ENCODE assay signal across 38 mouse cellular contexts in genomic region chr16:19732896-19733295, GRCm38 (mm10). TPM values are rescaled to one million over a fixed set of nuclear protein-coding genes. Genes with fewer than 3 reads are reported as not detected.
DNase-seq lines count a peak whose midpoint lies in the region; ATAC-seq and TF ChIP-seq lines count a peak whose summit lies in the region.
"Had no signal": no experiment of that assay in that cellular context is flagged by ENCODE, and none has a peak within 500 bp of the region (broad histone marks: within the 10 kb centered on the region; RNA-seq: fewer than 3 reads in every experiment).

No protein-coding gene starts in this region.

- no peak for TF ChIP-seq RAD21 in CH12.LX (IDR thresholded peaks at IDR 0.05; ENCODE audit: low read depth, low read length)

- H3K4me1 ChIP-seq in CH12.LX (ENCODE audit: control insufficient read depth in 1 of 2, insufficient read depth in 2 of 2), result peaks cover 0 to 8% of the 10 kb centered on the region in 2 experiments; a peak in 2 of 4 replicates
- no peaks in the 10 kb centered on the region for H3K4me1 ChIP-seq in intestine, embryonic 16.5 days (ENCODE audit: control insufficient read depth, insufficient read depth, low read length)
- H3K4me1 ChIP-seq: embryonic facial prominence, embryonic 10.5 days; embryonic facial prominence, embryonic 15.5 days; forebrain, embryonic 13.5 days; heart, embryonic 10.5 days; heart, embryonic 15.5 days; hindbrain, embryonic 12.5 days; limb, embryonic 13.5 days; lung, embryonic 15.5 days; midbrain, embryonic 10.5 days; midbrain, embryonic 15.5 days; neural tube, embryonic 12.5 days had no signal

- no peak overlapping the region for H3K4me3 ChIP-seq in CH12.LX (replicated peaks in 1 of 3; ENCODE audit: low read depth in 2 of 3, low read length in 2 of 3, poor library complexity in 1 of 3)
- no peak overlapping the region for H3K4me3 ChIP-seq in intestine, embryonic 16.5 days (ENCODE audit: low read length)
- H3K4me3 ChIP-seq: embryonic facial prominence, embryonic 10.5 days; embryonic facial prominence, embryonic 15.5 days; forebrain, embryonic 13.5 days; heart, embryonic 10.5 days; heart, embryonic 15.5 days; hindbrain, embryonic 12.5 days; limb, embryonic 13.5 days; lung, embryonic 15.5 days; midbrain, embryonic 10.5 days; midbrain, embryonic 15.5 days; myocyte; neural tube, embryonic 12.5 days had no signal

- no peaks in the 10 kb centered on the region for H3K79me2 ChIP-seq in CH12.LX (replicated peaks; ENCODE audit: control insufficient read depth, extremely low read depth, insufficient read depth, poor library complexity, severe bottlenecking)

- ATAC-seq in granulocyte monocyte progenitor cell, adult 5-6 weeks (replicated peaks; ENCODE audit: poor library complexity, severe bottlenecking), result peak; percentile 95
- peak; percentile 97 for ATAC-seq in neutrophil, adult 5-6 weeks (ENCODE audit: extremely low read depth, insufficient number of reproducible peaks, low FRiP score, poor library complexity, severe bottlenecking)
- no peak for ATAC-seq in intestine, embryonic 16.5 days
- ATAC-seq: forebrain, embryonic 13.5 days; hindbrain, postnatal 0 days; intestine, postnatal 0 days; midbrain, embryonic 15.5 days had no signal

- H3K27ac ChIP-seq in CH12.LX (ENCODE audit: insufficient read depth, low read depth), result no peak overlapping the region
- no peak overlapping the region for H3K27ac ChIP-seq in intestine, embryonic 16.5 days (ENCODE audit: low read length)
- H3K27ac ChIP-seq: embryonic facial prominence, embryonic 10.5 days; embryonic facial prominence, embryonic 15.5 days; forebrain, embryonic 13.5 days; heart, embryonic 10.5 days; heart, embryonic 15.5 days; hindbrain, embryonic 12.5 days; hindbrain, postnatal 0 days; limb, embryonic 13.5 days; lung, embryonic 15.5 days; macrophage; midbrain, embryonic 10.5 days; midbrain, embryonic 15.5 days; neural tube, embryonic 12.5 days; stomach, postnatal 0 days had no signal

- dilution Hi-C loops in CH12.LX (cut with MboI; ENCODE audit: extremely low pct_ligation_motif_present, extremely low pct_unique_long_range_greater_than_20kb, low sequenced_read_pairs), result no loop called here

- no peaks in the 10 kb centered on the region for H3K9me3 ChIP-seq in CH12.LX (replicated peaks; ENCODE audit: low read length)
- no peaks in the 10 kb centered on the region for H3K9me3 ChIP-seq in intestine, embryonic 16.5 days (ENCODE audit: control insufficient read depth, low read length)
- H3K9me3 ChIP-seq: embryonic facial prominence, embryonic 10.5 days; embryonic facial prominence, embryonic 15.5 days; forebrain, embryonic 13.5 days; heart, embryonic 10.5 days; heart, embryonic 15.5 days; hindbrain, embryonic 12.5 days; limb, embryonic 13.5 days; lung, embryonic 15.5 days; midbrain, embryonic 10.5 days; midbrain, embryonic 15.5 days; neural tube, embryonic 12.5 days had no signal

- 75% methylated on average over 1 of the region's 1 CpGs for WGBS in intestine, embryonic 16.5 days

- H3K27me3 ChIP-seq in CH12.LX (replicated peaks), result no peaks in the 10 kb centered on the region
- H3K27me3 ChIP-seq in intestine, embryonic 16.5 days (replicated peaks; ENCODE audit: control insufficient read depth, insufficient read depth, low read length), result no peaks in the 10 kb centered on the region
- H3K27me3 ChIP-seq: embryonic facial prominence, embryonic 15.5 days; forebrain, embryonic 13.5 days; heart, embryonic 15.5 days; hindbrain, embryonic 12.5 days; limb, embryonic 13.5 days; lung, embryonic 15.5 days; midbrain, embryonic 15.5 days; neural tube, embryonic 12.5 days had no signal

- in situ Hi-C loops in CH12.LX (cut with MboI; ENCODE audit: low pct_ligation_motif_present, low pct_unique_long_range_greater_than_20kb, low sequenced_read_pairs), result loop anchor here (25.0 kb wide), 1 partner anchor 354 kb away; the partner anchor contains the start of gene Klhl24

- H3K4me2 ChIP-seq in CH12.LX (ENCODE audit: insufficient read depth, low read depth, poor library complexity, severe bottlenecking), result no peak overlapping the region
- H3K4me2 ChIP-seq in intestine, embryonic 16.5 days (ENCODE audit: low read depth, low read length), result no peak overlapping the region
- H3K4me2 ChIP-seq: embryonic facial prominence, embryonic 15.5 days; forebrain, embryonic 13.5 days; heart, embryonic 15.5 days; hindbrain, embryonic 12.5 days; limb, embryonic 13.5 days; liver, embryonic 11.5 days; lung, embryonic 15.5 days; midbrain, embryonic 15.5 days; neural tube, embryonic 12.5 days had no signal

- no peak overlapping the region for H3K9ac ChIP-seq in CH12.LX (ENCODE audit: insufficient read depth, low read depth)
- H3K9ac ChIP-seq in intestine, embryonic 16.5 days (ENCODE audit: low read depth, low read length), result no peak overlapping the region
- H3K9ac ChIP-seq: embryonic facial prominence, embryonic 15.5 days; forebrain, embryonic 13.5 days; heart, embryonic 15.5 days; hindbrain, embryonic 12.5 days; limb, embryonic 13.5 days; lung, embryonic 15.5 days; midbrain, embryonic 15.5 days; neural tube, embryonic 12.5 days had no signal

- DNase-seq in 416B (ENCODE audit: low read depth) (peak; percentile 51), CH12.LX (ENCODE audit: extremely low read depth) (peak; percentile 40)
- no peak for DNase-seq in kidney, postnatal 14 days
- DNase-seq in gastrocnemius, postnatal 25 days, result no peak
- DNase-seq: adrenal gland, postnatal 36 days; cerebellum, adult 18-20 months; cerebellum, postnatal 14 days; gastrocnemius, postnatal 10 days; heart, adult 11 months; kidney, postnatal 25 days; right cerebral cortex, postnatal 14 days; thymus, adult 18-20 months; thymus, postnatal 25 days had no signal

- no peak for TF ChIP-seq POLR2A in CH12.LX (IDR thresholded peaks at IDR 0.05; ENCODE audit: low read depth, low read length)

- TF ChIP-seq CTCF in CH12.LX (conservative IDR thresholded peaks at IDR 0.05 in 1 of 2, IDR thresholded peaks at IDR 0.05 in 1 of 2; ENCODE audit: low read depth in 2 of 2, low read length in 2 of 2), result no peak

- no peaks in the 10 kb centered on the region for H3K36me3 ChIP-seq in CH12.LX (replicated peaks in 1 of 2; ENCODE audit: control insufficient read depth in 1 of 2, insufficient read depth in 1 of 2, low read length in 1 of 2)
- no peaks in the 10 kb centered on the region for H3K36me3 ChIP-seq in intestine, embryonic 16.5 days (ENCODE audit: control insufficient read depth, insufficient read depth, low read length)
- H3K36me3 ChIP-seq: embryonic facial prominence, embryonic 10.5 days; embryonic facial prominence, embryonic 15.5 days; heart, embryonic 10.5 days; heart, embryonic 15.5 days; hindbrain, embryonic 12.5 days; limb, embryonic 13.5 days; lung, embryonic 15.5 days; midbrain, embryonic 10.5 days; midbrain, embryonic 15.5 days; neural tube, embryonic 12.5 days had no signal

- TF ChIP-seq EP300 in CH12.LX (IDR thresholded peaks at IDR 0.05; ENCODE audit: low read length), result no peak

TF ChIP-seq in CH12.LX, 34 proteins besides CTCF, POLR2A, EP300 and RAD21:
- TF ChIP-seq ZNF384 (IDR thresholded peaks at IDR 0.05; ENCODE audit: low read depth, low read length) (no peak), POLR2AphosphoS2 (IDR thresholded peaks at IDR 0.05; ENCODE audit: low read depth, low read length) (no peak), USF2 (conservative IDR thresholded peaks at IDR 0.05; ENCODE audit: low read depth, low read length) (no peak), MXI1 (IDR thresholded peaks at IDR 0.05; ENCODE audit: low read depth, low read length) (no peak), CHD1 (IDR thresholded peaks at IDR 0.05; ENCODE audit: low read depth, low read length) (no peak), UBTF (IDR thresholded peaks at IDR 0.05; ENCODE audit: low read depth, low read length) (no peak), E2F4 (IDR thresholded peaks at IDR 0.05; ENCODE audit: insufficient replicate concordance, low read depth, low read length) (no peak)

RNA-seq across cellular contexts. Expression of gene Lamp3, which starts 26.7 kb away (rescaled TPM):
- 0.04 TPM in 1 of 2 replicates, not detected in the other for total RNA-seq in CH12.LX (2012; rRNA removed)
- 0.26 TPM in 2 replicates for total RNA-seq in CH12.LX (2014; rRNA removed)
- 0.11 and 0.16 TPM in 2 replicates for polyA plus RNA-seq in CH12.LX (2012; ENCODE audit: insufficient read length, low read depth)
- not detected in 2 replicates for total RNA-seq in granulocyte monocyte progenitor cell, adult 5-6 weeks (2014; fragmentation: Nextera tagmentation)
- total RNA-seq in granulocyte monocyte progenitor cell, adult 5-6 weeks (2017), result 0.04 TPM in 1 of 2 replicates, not detected in the other
- total RNA-seq in neutrophil, adult 5-6 weeks (2017), result 3.3 and 4.1 TPM in 2 replicates
- total RNA-seq in gastrocnemius, postnatal 25 days (2021), result under 1 TPM; 0.08 to 0.13 TPM
- polyA plus RNA-seq in intestine, embryonic 16.5 days (2015; fragmentation: Nextera tagmentation; extraction: Ambion mirVana), result not detected in 2 replicates
- total RNA-seq: hindbrain, postnatal 0 days; layer of hippocampus, postnatal 14 days had no signal
- polyA plus RNA-seq: brain, embryonic 14.5 days; C2C12; embryonic facial prominence, embryonic 15.5 days; forebrain, embryonic 13.5 days; heart, embryonic 10.5 days; hindbrain, embryonic 12.5 days; hindbrain, postnatal 0 days; intestine, postnatal 0 days; kidney, embryonic 14.5 days; liver, embryonic 11.5 days; macrophage; myocyte; neural tube, embryonic 12.5 days; small intestine, adult 2 months; stomach, postnatal 0 days had no signal

RNA-seq across cellular contexts. Expression of gene B3gnt5, which starts 27.1 kb away (rescaled TPM):
- total RNA-seq in CH12.LX (2012; rRNA removed) (1.6 and 1.9 TPM in 2 replicates), CH12.LX (2014; rRNA removed) (6.3 and 6.5 TPM in 2 replicates)
- polyA plus RNA-seq in CH12.LX (2012; ENCODE audit: insufficient read length, low read depth), result 3.1 and 3.4 TPM in 2 replicates
- 20.3 and 21.6 TPM in 2 replicates for total RNA-seq in granulocyte monocyte progenitor cell, adult 5-6 weeks (2014; fragmentation: Nextera tagmentation)
- 39.8 and 40.1 TPM in 2 replicates for total RNA-seq in granulocyte monocyte progenitor cell, adult 5-6 weeks (2017)
- 137 and 140 TPM in 2 replicates for total RNA-seq in neutrophil, adult 5-6 weeks (2017)
- total RNA-seq in gastrocnemius, postnatal 25 days (2021), result under 1 TPM; 0.13 to 0.54 TPM
- 5.6 and 7.7 TPM in 2 replicates for polyA plus RNA-seq in intestine, embryonic 16.5 days (2015; fragmentation: Nextera tagmentation; extraction: Ambion mirVana)

Comparison
In these comparisons a context has a peak if more than half of its experiments do, and no peak if none do; other contexts are left out.
1. DNase-seq: peak in 416B (single experiment) and CH12.LX (single experiment); none in kidney, postnatal 14 days (single experiment) and gastrocnemius, postnatal 25 days (single experiment).